8 mouse cellular contexts compared by ENCODE assay signal in the genomic region with DNA sequence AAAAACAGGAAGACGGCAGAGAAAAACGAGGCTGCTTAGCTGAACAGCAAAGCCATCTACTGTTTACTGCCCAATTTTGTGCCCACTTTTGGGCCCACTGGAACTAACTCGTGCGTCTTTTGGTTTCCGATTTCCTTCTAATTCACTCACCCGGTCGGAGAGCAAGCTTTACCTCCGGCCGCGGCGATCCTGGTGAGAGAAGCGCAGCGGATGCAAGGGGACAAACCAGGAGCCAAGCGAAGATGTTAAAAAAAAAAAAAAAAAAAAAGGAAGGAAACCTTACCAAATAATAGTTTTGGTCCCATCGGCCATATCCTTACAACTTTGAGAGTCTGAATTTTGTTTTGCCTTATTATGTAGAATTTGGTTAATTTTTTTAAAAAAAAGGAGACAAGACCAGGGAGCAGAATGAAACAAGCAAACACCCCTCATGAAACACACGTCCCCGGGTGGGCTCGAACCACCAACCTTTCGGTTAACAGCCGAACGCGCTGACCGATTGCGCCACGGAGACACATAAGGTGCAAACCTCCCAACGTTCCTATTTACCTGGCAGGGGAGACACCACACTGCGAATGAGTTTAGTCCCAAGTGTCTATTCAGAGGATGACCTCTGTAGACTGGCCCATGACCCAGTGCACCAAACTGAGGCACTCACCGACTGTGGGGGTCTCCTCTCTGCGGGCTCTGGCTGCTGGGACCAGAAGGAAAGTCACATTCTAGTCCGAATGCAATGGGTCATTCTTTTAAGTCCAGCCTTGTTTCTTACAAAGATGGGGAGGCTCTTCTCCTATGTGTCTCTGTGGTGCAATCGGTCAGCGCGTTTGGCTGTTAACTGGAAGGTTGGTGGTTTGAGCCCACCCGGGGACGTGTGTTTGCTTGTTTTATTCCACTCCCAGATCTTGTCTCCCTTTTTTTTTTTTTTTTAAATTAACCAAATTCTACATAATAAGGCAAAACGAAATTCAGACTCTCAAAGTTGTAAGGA. TPM values are rescaled to one million over a fixed set of nuclear protein-coding genes. Genes with fewer than 3 reads are reported as not detected.
A peak's percentile ranks its signal among the peaks of the same experiment; 100 is the strongest.
DNase-seq lines count a peak whose midpoint lies in the region; ATAC-seq and TF ChIP-seq lines count a peak whose summit lies in the region.

No protein-coding gene starts in this region.

- H3K4me3 ChIP-seq in forebrain, embryonic 11.5 days (ENCODE audit: low read depth, low read length): peak overlapping the region; percentile 19
- H3K4me3 ChIP-seq in forebrain, embryonic 16.5 days (replicated peaks; ENCODE audit: low read length): no peak overlapping the region
- peak overlapping the region; percentile 55 to 59 (median 57) for H3K4me3 ChIP-seq in CH12.LX (replicated peaks in 1 of 3; ENCODE audit: low read depth in 2 of 3, low read length in 2 of 3, poor library complexity in 1 of 3)
- H3K4me3 ChIP-seq in heart, embryonic 13.5 days: peak overlapping the region; percentile 52
- H3K4me3 ChIP-seq in liver, postnatal 0 days (ENCODE audit: low read depth, low read length): peak overlapping the region; percentile 43

- no peaks in the 10 kb centered on the region for H3K79me2 ChIP-seq in CH12.LX (replicated peaks; ENCODE audit: control insufficient read depth, extremely low read depth, insufficient read depth, poor library complexity, severe bottlenecking)

- no peak for TF ChIP-seq RAD21 in CH12.LX (IDR thresholded peaks at IDR 0.05; ENCODE audit: low read depth, low read length)

- in situ Hi-C loops in CH12.LX (cut with MboI; ENCODE audit: low pct_ligation_motif_present, low pct_unique_long_range_greater_than_20kb, low sequenced_read_pairs): loop anchor here (10.0 kb wide), 2 partner anchors 50 to 80 kb away; no protein-coding TSS in a partner anchor

- H3K4me2 ChIP-seq in forebrain, embryonic 11.5 days (ENCODE audit: low read depth, low read length, severe bottlenecking): peak overlapping the region; percentile 40
- no peak overlapping the region for H3K4me2 ChIP-seq in forebrain, embryonic 16.5 days (ENCODE audit: low read length)
- peak overlapping the region; percentile 90 for H3K4me2 ChIP-seq in CH12.LX (ENCODE audit: insufficient read depth, low read depth, poor library complexity, severe bottlenecking)
- H3K4me2 ChIP-seq in heart, embryonic 13.5 days: peak overlapping the region; percentile 76
- H3K4me2 ChIP-seq in liver, postnatal 0 days (ENCODE audit: low read depth, low read length): peak overlapping the region; percentile 72

- peaks cover 78% of the 10 kb centered on the region for H3K27me3 ChIP-seq in forebrain, embryonic 11.5 days (ENCODE audit: control insufficient read depth, insufficient read depth, low read length)
- peaks cover 86% of the 10 kb centered on the region for H3K27me3 ChIP-seq in forebrain, embryonic 16.5 days (replicated peaks; ENCODE audit: control insufficient read depth, insufficient read depth, low read length)
- H3K27me3 ChIP-seq in CH12.LX (replicated peaks): peaks cover 51% of the 10 kb centered on the region
- peaks cover 96% of the 10 kb centered on the region for H3K27me3 ChIP-seq in heart, embryonic 13.5 days (replicated peaks)
- peaks cover 80% of the 10 kb centered on the region for H3K27me3 ChIP-seq in liver, postnatal 0 days (ENCODE audit: insufficient read depth, low read length)

- peaks cover 5% of the 10 kb centered on the region; the same call in 1 of the 2 replicates for H3K4me1 ChIP-seq in forebrain, embryonic 11.5 days (replicated peaks; ENCODE audit: control insufficient read depth, insufficient read depth, low read length)
- H3K4me1 ChIP-seq in forebrain, embryonic 16.5 days (replicated peaks; ENCODE audit: control insufficient read depth, insufficient read depth, low read length): no peaks in the 10 kb centered on the region
- peaks cover 0 to 33% of the 10 kb centered on the region in 2 experiments; a peak in 2 of 4 replicates for H3K4me1 ChIP-seq in CH12.LX (ENCODE audit: control insufficient read depth in 1 of 2, insufficient read depth in 2 of 2)
- peaks cover 25% of the 10 kb centered on the region for H3K4me1 ChIP-seq in heart, embryonic 13.5 days
- 0 out of 2 replicates have a peak, but pooled peaks cover 9% of the 10 kb centered on the region for H3K4me1 ChIP-seq in liver, postnatal 0 days (ENCODE audit: insufficient read depth)

- H3K9me3 ChIP-seq in forebrain, embryonic 11.5 days (ENCODE audit: control insufficient read depth, low read length): no peaks in the 10 kb centered on the region
- H3K9me3 ChIP-seq in forebrain, embryonic 16.5 days (ENCODE audit: control insufficient read depth, low read length): peaks cover 2% of the 10 kb centered on the region; the same call in 1 of the 2 replicates
- H3K9me3 ChIP-seq in CH12.LX (replicated peaks; ENCODE audit: low read length): no peaks in the 10 kb centered on the region
- no peaks in the 10 kb centered on the region for H3K9me3 ChIP-seq in heart, embryonic 13.5 days
- no peaks in the 10 kb centered on the region for H3K9me3 ChIP-seq in liver, postnatal 0 days (ENCODE audit: low read length)

- no peak for TF ChIP-seq EP300 in CH12.LX (IDR thresholded peaks at IDR 0.05; ENCODE audit: low read length)
- no peak for TF ChIP-seq EP300 in liver, postnatal 0 days (IDR thresholded peaks at IDR 0.05; ENCODE audit: low read depth)

- peak; percentile 71 for DNase-seq in forebrain, embryonic 11.5 days (ENCODE audit: low spot score)
- peak; percentile 83 for DNase-seq in CH12.LX (ENCODE audit: extremely low read depth)
- no peak for DNase-seq in liver, postnatal 0 days
- DNase-seq in urinary bladder, postnatal 10 days (ENCODE audit: low spot score): no peak

- no peak for TF ChIP-seq CTCF in CH12.LX (conservative IDR thresholded peaks at IDR 0.05 in 1 of 2, IDR thresholded peaks at IDR 0.05 in 1 of 2; ENCODE audit: low read depth in 2 of 2, low read length in 2 of 2)
- TF ChIP-seq CTCF in liver, postnatal 0 days (IDR thresholded peaks at IDR 0.05; ENCODE audit: low read depth): no peak

- no peak overlapping the region for H3K27ac ChIP-seq in forebrain, embryonic 11.5 days (ENCODE audit: low read depth, low read length)
- no peak overlapping the region for H3K27ac ChIP-seq in forebrain, embryonic 16.5 days (ENCODE audit: low read length)
- peak overlapping the region; percentile 12; the same call in 1 of the 2 replicates for H3K27ac ChIP-seq in CH12.LX (ENCODE audit: insufficient read depth, low read depth)
- H3K27ac ChIP-seq in heart, embryonic 13.5 days (replicated peaks): no peak overlapping the region
- H3K27ac ChIP-seq in liver, postnatal 0 days (ENCODE audit: low read depth): no peak overlapping the region

- H3K9ac ChIP-seq in forebrain, embryonic 11.5 days (ENCODE audit: low read length): no peak overlapping the region
- H3K9ac ChIP-seq in forebrain, embryonic 16.5 days (replicated peaks; ENCODE audit: low read depth, low read length): no peak overlapping the region
- H3K9ac ChIP-seq in CH12.LX (ENCODE audit: insufficient read depth, low read depth): peak overlapping the region; percentile 55
- peak overlapping the region; percentile 61; the same call in 1 of the 2 replicates for H3K9ac ChIP-seq in heart, embryonic 13.5 days
- H3K9ac ChIP-seq in liver, postnatal 0 days (replicated peaks): peak overlapping the region; percentile 48; the same call in 1 of the 2 replicates

- no peak for TF ChIP-seq POLR2A in CH12.LX (IDR thresholded peaks at IDR 0.05; ENCODE audit: low read depth, low read length)

- no peaks in the 10 kb centered on the region for H3K36me3 ChIP-seq in forebrain, embryonic 11.5 days (ENCODE audit: control insufficient read depth, insufficient read depth, low read length)
- H3K36me3 ChIP-seq in forebrain, embryonic 16.5 days (ENCODE audit: control insufficient read depth, insufficient read depth): no peaks in the 10 kb centered on the region
- H3K36me3 ChIP-seq in CH12.LX (replicated peaks in 1 of 2; ENCODE audit: control insufficient read depth in 1 of 2, insufficient read depth in 1 of 2, low read length in 1 of 2): no peaks in the 10 kb centered on the region
- H3K36me3 ChIP-seq in heart, embryonic 13.5 days: no peaks in the 10 kb centered on the region
- no peaks in the 10 kb centered on the region for H3K36me3 ChIP-seq in liver, postnatal 0 days (replicated peaks; ENCODE audit: insufficient read depth, low read length)

- no peak for ATAC-seq in forebrain, embryonic 11.5 days (replicated peaks; ENCODE audit: low FRiP score)
- ATAC-seq in forebrain, embryonic 16.5 days: no peak
- ATAC-seq in heart, embryonic 13.5 days (ENCODE audit: extremely low read depth, insufficient number of reproducible peaks, low FRiP score, low TSS enrichment): no peak
- no peak for ATAC-seq in liver, postnatal 0 days
- ATAC-seq in erythroid progenitor cell, adult 5-6 weeks (replicated peaks; ENCODE audit: low FRiP score, poor library complexity, severe bottlenecking): no peak
- ATAC-seq in cerebellum, adult (ENCODE audit: insufficient number of reproducible peaks, low FRiP score, low TSS enrichment): no peak

- dilution Hi-C loops in CH12.LX (cut with MboI; ENCODE audit: extremely low pct_ligation_motif_present, extremely low pct_unique_long_range_greater_than_20kb, low sequenced_read_pairs): no loop called here

- WGBS in forebrain, embryonic 11.5 days: 3% methylated on average over 36 of the region's 36 CpGs
- WGBS in forebrain, embryonic 16.5 days: 3% methylated on average over 36 of the region's 36 CpGs
- WGBS in heart, embryonic 13.5 days: 5% methylated on average over 36 of the region's 36 CpGs
- WGBS in liver, postnatal 0 days (ENCODE audit: insufficient replicate concordance): 5% methylated on average over 36 of the region's 36 CpGs

TF ChIP-seq in CH12.LX, 34 proteins besides CTCF, POLR2A, EP300 and RAD21 (continues in another document):
- TF ChIP-seq SMC3 (IDR thresholded peaks at IDR 0.05; ENCODE audit: low read depth, low read length): no peak
- TF ChIP-seq MAFK (IDR thresholded peaks at IDR 0.05; ENCODE audit: insufficient replicate concordance, low read length): peak; percentile 93
- TF ChIP-seq HCFC1 (IDR thresholded peaks at IDR 0.05; ENCODE audit: low read depth, low read length): no peak
- no peak for TF ChIP-seq MAZ (IDR thresholded peaks at IDR 0.05; ENCODE audit: low read depth, low read length)
- peak; percentile 99 for TF ChIP-seq TBP (conservative IDR thresholded peaks at IDR 0.05; ENCODE audit: low read depth, low read length)

RNA-seq across cellular contexts. Expression of gene Fcgr1, which starts 40.7 kb away (rescaled TPM):
- polyA plus RNA-seq in forebrain, embryonic 11.5 days (2014; fragmentation: Nextera tagmentation; extraction: Ambion mirVana): 0.95 and 2.6 TPM in 2 replicates
- 0.92 and 0.99 TPM in 2 replicates for polyA plus RNA-seq in forebrain, embryonic 16.5 days (2015; fragmentation: Nextera tagmentation; extraction: Ambion mirVana)
- total RNA-seq in CH12.LX (2012; rRNA removed) (0.04 TPM in 1 of 2 replicates, not detected in the other), CH12.LX (2014; rRNA removed) (0.18 TPM in 1 of 2 replicates, not detected in the other)
- 0.27 TPM in 1 of 2 replicates, not detected in the other for polyA plus RNA-seq in CH12.LX (2012; ENCODE audit: insufficient read length, low read depth)
- 1.3 and 1.5 TPM in 2 replicates for polyA plus RNA-seq in heart, embryonic 13.5 days (2015; fragmentation: Nextera tagmentation; extraction: Ambion mirVana)
- polyA plus RNA-seq in liver, postnatal 0 days (2015; fragmentation: Nextera tagmentation; extraction: Ambion mirVana): 6.2 and 8.7 TPM in 2 replicates
- 3.8 and 5.0 TPM in 2 replicates for total RNA-seq in erythroid progenitor cell, adult 5-6 weeks (2015; ENCODE audit: low replicate concordance)
- total RNA-seq in erythroid progenitor cell, adult 5-6 weeks (2017; ENCODE audit: low replicate concordance): 4.1 TPM in 1 of 2 replicates, not detected in the other

Comparison
In these comparisons a context has a peak if more than half of its experiments do, and no peak if none do; other contexts are left out.
1. DNase-seq: peak in forebrain, embryonic 11.5 days (single experiment) and CH12.LX (single experiment); none in liver, postnatal 0 days (single experiment) and urinary bladder, postnatal 10 days (single experiment).
2. H3K9ac ChIP-seq: peak in CH12.LX (single experiment), heart, embryonic 13.5 days (single experiment) and liver, postnatal 0 days (single experiment); none in forebrain, embryonic 11.5 days (single experiment) and forebrain, embryonic 16.5 days (single experiment).